Mouse (Mus musculus) testis, adult 2 months (tissue): ENCODE measurements around the gene Slc17a5. TPM values are rescaled to one million over a fixed set of nuclear protein-coding genes. Genes with fewer than 3 reads are reported as not detected.
A peak's percentile ranks its signal among the peaks of the same experiment; 100 is the strongest.

Experiments used
- H3K27ac ChIP-seq: fragments of 200-500 bp; 2 replicates; pipeline ENCODE4 v1.5.1; 2012; ENCODE audit warnings: low read depth, low read length; ENCODE audit not compliant: control insufficient read depth, insufficient read depth
- H3K27me3 ChIP-seq: fragments of 200-500 bp; 2 replicates; pipeline ENCODE4 v1.6.1; 2012; ENCODE audit warnings: mild to moderate bottlenecking, low read length, moderate library complexity; ENCODE audit not compliant: control insufficient read depth, insufficient read depth
- H3K36me3 ChIP-seq: fragments of 200-500 bp; 2 replicates; pipeline ENCODE4 v1.6.1; 2012; ENCODE audit warnings: mild to moderate bottlenecking, low read length; ENCODE audit not compliant: control insufficient read depth, insufficient read depth
- H3K4me1 ChIP-seq: fragments of 200-500 bp; 2 replicates; pipeline ENCODE4 v1.6.1; 2012; ENCODE audit warnings: low read length; ENCODE audit not compliant: control insufficient read depth, insufficient read depth
- H3K4me3 ChIP-seq: fragments of 200-500 bp; 2 replicates; pipeline ENCODE4 v1.5.1; 2012; ENCODE audit warnings: low read depth, mild to moderate bottlenecking, low read length, moderate library complexity, mixed read lengths; ENCODE audit not compliant: control insufficient read depth
- CTCF ChIP-seq: fragments of 200-500 bp; IDR thresholded peaks from 2 replicates; pipeline ENCODE4 v1.5.1; 2012; ENCODE audit warnings: low read depth, mild to moderate bottlenecking, inconsistent platforms, low read length, moderate library complexity; ENCODE audit not compliant: control insufficient read depth, insufficient read depth, insufficient replicate concordance
- POLR2A ChIP-seq: fragments of 200-500 bp; IDR thresholded peaks from 2 replicates; pipeline ENCODE4 v1.6.1; 2012; ENCODE audit warnings: low read depth, mild to moderate bottlenecking, inconsistent platforms, low read length, moderate library complexity; ENCODE audit not compliant: control insufficient read depth
- polyA plus RNA-seq: library from polyadenylated mRNA; depleted of rRNA; stranded (reverse); fragments of >200 nt; gene quantifications from 2 replicates; pipeline ENCODE4 v1.2.3, GENCODE M21; 2012

Gene Slc17a5
- polyA plus RNA-seq, 1 experiment = 2.2 TPM

DNA sequence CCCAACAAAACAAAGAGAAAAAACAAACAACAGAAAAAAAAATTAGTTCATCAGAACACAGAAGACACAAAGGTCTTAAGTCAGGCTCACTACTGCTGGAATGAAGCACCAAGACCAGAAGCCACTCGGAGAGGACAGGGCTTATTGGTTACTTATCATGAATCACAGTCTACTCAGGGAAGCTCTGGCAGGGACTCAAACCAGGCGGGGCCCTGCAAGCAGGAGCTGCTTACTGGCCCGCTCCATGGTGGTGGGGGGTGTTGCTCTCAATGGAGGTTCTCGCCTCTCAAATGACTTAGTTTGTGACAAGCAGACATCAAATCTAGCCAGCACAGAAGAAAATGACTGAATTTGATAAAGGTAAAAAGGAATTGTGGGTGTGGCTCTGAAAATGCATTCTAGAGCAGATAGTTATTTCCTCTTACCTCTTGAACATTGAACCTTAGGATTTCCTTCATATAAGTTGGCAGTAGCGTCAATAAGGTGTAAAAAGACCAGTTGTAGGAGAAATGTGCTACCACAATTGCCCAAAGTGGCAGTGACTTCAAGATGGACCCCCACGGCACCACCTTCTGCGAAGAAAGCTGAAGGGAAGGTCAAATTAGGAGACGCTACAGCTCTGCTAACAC lies 29.1 kb downstream of the Slc17a5 start:
- no peak overlapping the region for H3K27ac ChIP-seq
- no peaks in the 10 kb centered on the region for H3K36me3 ChIP-seq
- TF ChIP-seq POLR2A = no peak
- TF ChIP-seq CTCF = no peak
- H3K27me3 ChIP-seq = no peaks in the 10 kb centered on the region
- H3K4me1 ChIP-seq = no peaks in the 10 kb centered on the region
- no peak overlapping the region for H3K4me3 ChIP-seq

DNA sequence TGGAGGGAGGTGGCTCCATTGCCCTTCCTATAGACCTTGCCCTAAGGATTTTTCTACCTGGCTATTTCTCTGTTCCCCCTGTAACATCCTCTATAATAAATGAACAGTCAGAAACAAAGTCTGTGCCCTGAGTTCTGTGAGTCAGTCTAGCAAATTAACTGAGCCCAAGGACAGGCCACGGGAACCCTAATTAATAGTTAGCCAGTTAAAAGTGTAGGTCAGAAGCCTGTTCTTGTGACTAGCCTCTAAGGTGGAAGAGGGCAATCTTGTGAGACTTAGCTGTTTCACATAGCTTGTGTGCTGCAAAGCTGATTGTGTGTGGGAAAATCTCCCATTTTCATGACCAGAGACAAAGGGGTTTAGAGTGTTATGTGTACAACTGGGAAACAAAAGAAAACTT lies 30.8 kb downstream of the Slc17a5 start:
- no peaks in the 10 kb centered on the region for H3K36me3 ChIP-seq
- no peak overlapping the region for H3K4me3 ChIP-seq
- TF ChIP-seq CTCF (no peak), POLR2A (no peak)
- no peak overlapping the region for H3K27ac ChIP-seq
- H3K4me1 ChIP-seq = no peaks in the 10 kb centered on the region
- no peaks in the 10 kb centered on the region for H3K27me3 ChIP-seq

DNA sequence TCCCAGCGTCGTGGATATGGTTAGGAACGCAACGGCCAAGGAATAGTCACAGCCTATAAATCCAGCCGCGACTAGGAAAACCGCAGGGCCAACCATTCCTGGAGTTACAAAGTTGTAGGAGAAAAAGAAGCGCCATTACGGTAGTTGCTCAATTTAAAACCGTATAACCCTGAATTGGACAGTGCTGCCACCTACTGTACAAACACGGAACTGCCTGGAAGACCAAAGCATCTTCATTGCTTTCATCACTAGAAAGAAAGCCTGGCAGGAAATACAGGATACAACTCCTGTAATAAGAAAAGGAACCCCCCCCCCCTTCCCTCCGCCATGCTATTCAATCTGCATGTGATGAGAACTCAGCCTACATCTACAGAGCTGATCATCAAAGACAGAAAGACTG lies 34.9 kb downstream of the Slc17a5 start:
- no peak for TF ChIP-seq POLR2A
- TF ChIP-seq CTCF = peak; percentile 15; the same call in 1 of the 2 replicates
- Histone ChIP-seq H3K27me3 (no peaks in the 10 kb centered on the region), H3K4me1 (no peaks in the 10 kb centered on the region), H3K4me3 (no peak overlapping the region), H3K36me3 (no peaks in the 10 kb centered on the region), H3K27ac (no peak overlapping the region)

DNA sequence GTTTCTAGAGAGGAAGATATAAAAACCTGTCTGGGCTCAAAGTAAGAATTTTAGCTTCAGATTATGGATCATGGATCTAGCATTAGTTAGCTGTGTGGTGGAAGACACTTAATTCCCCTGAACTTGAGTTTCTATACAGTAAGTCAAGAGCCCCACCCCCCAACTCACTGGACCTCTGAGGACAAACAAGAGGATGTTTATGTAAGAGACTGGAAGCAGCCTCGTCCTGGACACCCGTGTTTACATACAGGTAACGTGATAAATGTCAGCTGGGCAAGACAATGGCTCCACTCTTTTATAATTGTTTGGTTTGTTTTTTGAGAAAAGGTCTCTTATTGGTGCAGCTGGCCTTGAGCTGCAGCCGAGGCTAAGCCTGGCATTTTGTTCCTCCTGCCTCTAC lies 36.1 kb downstream of the Slc17a5 start:
- Histone ChIP-seq H3K27me3 (no peaks in the 10 kb centered on the region), H3K4me1 (no peaks in the 10 kb centered on the region), H3K4me3 (no peak overlapping the region), H3K36me3 (no peaks in the 10 kb centered on the region), H3K27ac (no peak overlapping the region)
- no peak for TF ChIP-seq POLR2A
- no peak for TF ChIP-seq CTCF

DNA sequence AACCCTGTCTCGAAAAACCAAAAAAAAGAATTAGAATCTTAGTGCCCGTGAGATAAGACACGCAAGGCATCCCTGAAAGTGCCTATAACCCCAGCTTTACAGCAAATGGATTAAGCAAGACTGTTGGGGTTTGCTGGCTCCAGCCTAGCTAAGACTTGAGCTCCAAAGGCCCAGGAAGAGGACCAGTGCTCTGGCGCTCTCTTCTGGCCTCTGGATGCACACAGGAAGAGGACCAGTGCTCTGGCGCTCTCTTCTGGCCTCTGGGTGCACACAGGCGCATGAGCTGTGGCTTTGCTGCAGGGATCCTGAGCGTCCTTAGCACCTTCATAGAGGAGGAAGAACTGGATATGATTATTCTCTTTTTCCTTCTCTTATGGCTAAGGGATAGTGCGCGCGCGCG lies 40.1 kb downstream of the Slc17a5 start:
- no peak overlapping the region for H3K4me3 ChIP-seq
- no peaks in the 10 kb centered on the region for H3K4me1 ChIP-seq
- no peaks in the 10 kb centered on the region for H3K27me3 ChIP-seq
- H3K27ac ChIP-seq = no peak overlapping the region
- TF ChIP-seq CTCF = no peak
- TF ChIP-seq POLR2A = no peak
- no peaks in the 10 kb centered on the region for H3K36me3 ChIP-seq

DNA sequence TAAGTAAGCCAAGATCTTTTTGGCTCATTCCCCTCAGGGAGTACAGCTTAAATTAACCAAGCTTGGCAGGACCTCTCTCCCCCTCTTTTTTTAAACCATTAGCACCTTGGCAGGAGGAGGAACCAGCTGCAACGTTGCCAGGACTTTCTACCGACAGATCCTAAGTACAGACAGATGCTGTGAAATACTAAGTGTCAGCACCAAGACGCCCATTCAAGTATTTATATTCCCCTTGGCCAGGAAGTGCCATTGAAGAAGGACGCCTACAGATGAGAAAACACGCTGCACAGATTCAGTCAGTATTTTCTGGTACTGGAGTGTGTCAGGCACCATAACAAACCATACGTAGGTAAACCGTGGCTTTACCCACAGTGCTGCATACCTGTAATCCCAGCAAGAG lies 40.9 kb downstream of the Slc17a5 start:
- Histone ChIP-seq H3K4me3 (no peak overlapping the region), H3K27me3 (no peaks in the 10 kb centered on the region), H3K36me3 (no peaks in the 10 kb centered on the region), H3K4me1 (no peaks in the 10 kb centered on the region), H3K27ac (no peak overlapping the region)
- TF ChIP-seq POLR2A (no peak), CTCF (no peak)

DNA sequence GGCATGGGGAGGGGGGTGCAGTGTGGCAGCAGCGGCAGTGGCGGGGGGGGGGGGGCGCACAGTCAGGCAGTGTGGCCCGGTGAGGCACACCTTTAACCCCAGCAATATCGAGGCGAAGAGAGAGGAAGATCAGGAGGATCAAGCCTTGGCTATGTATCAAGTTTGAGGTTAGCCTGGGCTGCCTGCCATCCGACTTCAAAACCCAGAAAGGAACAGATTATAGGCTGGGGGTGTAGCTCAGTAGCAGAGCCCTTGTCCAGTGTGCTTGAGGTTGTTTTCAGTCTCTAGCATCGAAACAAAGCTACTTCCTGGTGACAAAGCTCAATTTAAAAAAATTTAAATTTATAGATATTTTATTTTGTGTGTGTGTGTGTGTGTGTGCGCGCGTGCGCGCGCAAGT lies 46.1 kb downstream of the Slc17a5 start:
- TF ChIP-seq POLR2A = no peak
- TF ChIP-seq CTCF = no peak

DNA sequence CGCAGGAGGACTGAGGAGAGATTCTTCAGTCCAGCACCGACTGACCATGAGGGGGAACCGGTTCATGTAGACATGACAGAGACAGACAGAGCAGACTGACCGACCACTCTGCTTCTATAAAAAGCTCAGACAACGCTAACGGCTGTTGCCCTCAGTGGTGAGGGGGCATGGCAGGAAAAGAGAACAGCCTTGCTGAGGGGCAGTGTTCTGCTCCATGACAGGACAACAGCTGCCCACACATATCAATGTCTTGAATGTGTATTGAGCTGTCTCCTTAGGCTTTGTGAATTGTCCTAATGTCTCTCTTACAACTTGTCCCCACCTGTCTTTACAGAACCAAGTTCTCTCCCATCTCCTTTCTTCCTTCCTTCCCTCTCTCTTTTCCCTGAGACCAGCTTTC lies 49.4 kb downstream of the Slc17a5 start:
- Histone ChIP-seq H3K36me3 (no peaks in the 10 kb centered on the region), H3K4me1 (no peaks in the 10 kb centered on the region), H3K27me3 (no peaks in the 10 kb centered on the region), H3K27ac (no peak overlapping the region), H3K4me3 (no peak overlapping the region)
- TF ChIP-seq CTCF (no peak), POLR2A (no peak)

More for the DNA sequence above, 46.1 kb downstream of the Slc17a5 start:
- no peak overlapping the region for H3K4me3 ChIP-seq
- H3K36me3 ChIP-seq = no peaks in the 10 kb centered on the region
- H3K27ac ChIP-seq = no peak overlapping the region
- no peaks in the 10 kb centered on the region for H3K4me1 ChIP-seq
- H3K27me3 ChIP-seq = no peaks in the 10 kb centered on the region
